Mouse (Mus musculus): Measurements from ENCODE around the gene Ccr9.

Gene Ccr9

DNA sequence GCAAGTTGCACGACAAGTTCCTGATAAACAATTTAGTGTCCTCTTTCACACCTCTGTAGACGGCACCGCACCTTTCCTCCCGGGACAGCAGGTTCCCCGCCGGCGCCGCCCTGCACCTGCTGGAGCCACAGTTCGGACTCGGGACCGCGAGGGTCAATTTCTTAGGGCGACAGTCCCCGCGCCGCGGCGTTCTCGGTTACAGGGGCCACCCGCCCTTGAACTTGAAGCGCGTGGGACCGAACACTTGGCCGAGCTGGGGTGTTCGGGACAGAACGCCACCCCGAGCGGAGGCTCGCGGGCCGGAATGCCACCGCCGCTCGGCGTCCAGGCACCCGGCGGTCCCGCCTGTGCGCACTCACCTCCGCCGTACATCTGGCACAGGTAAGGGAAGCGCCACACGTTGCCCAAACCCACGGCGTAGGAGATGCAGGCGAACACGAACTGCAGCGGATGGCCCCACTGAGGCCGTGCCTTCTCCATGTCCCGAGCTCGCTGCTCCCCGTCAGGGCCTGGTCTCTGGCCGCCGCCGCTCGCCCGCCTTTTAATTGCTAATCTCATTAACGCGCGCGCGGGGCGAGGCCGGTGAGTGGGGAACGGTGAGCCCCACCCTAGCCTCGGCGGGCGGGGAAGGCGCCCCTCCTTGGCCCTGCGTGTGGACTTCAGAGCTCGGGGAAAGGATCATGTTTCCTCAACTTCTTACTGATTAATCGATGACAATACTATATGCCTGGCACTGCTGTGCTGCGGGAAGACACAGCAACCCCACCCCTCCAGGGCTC lies at the start of gene Ccr9, which contains the start of gene Slc6a20a:
Gene Ccr9, plus strand, starts transcription at position 113 of the 779 bp plus-strand sequence.
Gene Slc6a20a, minus strand, starts transcription at position 559 of the 779 bp plus-strand sequence.
- in situ Hi-C loops (cut with MboI, MseI) = loop anchor here (5.0 kb wide), 1 partner anchor 579 kb away; no protein-coding TSS in a partner anchor

DNA sequence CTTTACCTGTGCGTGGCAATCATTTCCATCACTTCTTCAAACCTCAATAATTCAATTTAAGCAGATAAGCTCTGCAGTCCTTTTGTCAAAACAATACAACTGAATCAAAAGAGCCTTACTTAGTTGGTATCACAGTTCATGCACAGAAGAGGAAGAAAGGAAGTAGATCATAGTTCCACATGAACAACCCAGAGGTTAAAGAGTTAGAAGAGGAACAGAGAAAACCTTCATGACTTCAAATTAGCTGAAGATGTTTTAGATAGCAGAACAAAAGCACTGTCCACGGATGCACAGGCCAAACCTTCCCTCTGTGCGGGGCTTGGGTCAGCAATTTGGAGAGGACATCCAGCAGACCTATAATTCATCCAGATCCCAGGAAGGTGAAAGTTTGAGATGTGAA lies 46.6 kb upstream of the Ccr9 start:
- in situ Hi-C loops (cut with MboI, MseI) = no loop called here

DNA sequence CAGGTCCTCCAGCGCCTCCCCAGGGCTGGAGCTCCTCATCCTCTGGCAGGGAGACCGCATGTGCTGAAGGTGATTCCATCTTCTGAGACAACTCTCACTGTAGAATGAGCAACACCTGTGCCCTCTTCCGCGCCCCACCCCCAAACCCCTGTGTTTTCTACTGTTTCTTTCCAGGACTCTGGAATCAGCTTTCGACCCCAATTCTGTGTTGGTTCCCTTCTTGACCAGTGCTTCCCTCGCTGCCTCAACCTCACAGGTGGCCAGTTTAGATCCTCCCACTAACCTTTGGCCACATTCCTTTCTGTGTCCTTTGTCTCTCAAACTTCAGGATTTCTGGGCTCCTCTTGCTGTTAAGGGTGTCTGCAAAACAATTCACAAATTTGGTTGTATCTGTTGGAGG lies 46.0 kb upstream of the Ccr9 start, which contains the start of gene Slc6a20b:
Gene Slc6a20b, minus strand, starts transcription at position 285 of the 400 bp plus-strand sequence.
- in situ Hi-C loops (cut with MboI, MseI) = no loop called here

DNA sequence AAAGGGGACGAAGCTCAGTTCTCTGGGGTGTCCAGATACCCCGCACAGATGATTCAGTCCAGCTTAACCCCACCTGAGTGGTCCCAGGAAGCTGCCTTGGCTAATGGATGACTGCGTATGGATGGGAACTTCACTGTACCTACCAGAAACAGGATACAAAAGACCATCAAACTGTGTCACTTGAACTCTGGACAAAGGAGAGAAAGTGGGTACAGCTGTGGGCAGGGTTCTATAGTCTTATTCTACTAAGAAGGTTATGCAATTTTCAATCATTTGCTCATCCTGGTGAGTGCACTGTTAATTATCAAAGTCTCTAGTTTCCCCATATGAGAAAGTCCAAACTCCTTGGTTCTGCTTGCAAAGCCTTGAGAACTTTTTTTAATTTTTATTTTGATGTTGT lies 45.2 kb upstream of the Ccr9 start:
- in situ Hi-C loops (cut with MboI, MseI) = no loop called here

DNA sequence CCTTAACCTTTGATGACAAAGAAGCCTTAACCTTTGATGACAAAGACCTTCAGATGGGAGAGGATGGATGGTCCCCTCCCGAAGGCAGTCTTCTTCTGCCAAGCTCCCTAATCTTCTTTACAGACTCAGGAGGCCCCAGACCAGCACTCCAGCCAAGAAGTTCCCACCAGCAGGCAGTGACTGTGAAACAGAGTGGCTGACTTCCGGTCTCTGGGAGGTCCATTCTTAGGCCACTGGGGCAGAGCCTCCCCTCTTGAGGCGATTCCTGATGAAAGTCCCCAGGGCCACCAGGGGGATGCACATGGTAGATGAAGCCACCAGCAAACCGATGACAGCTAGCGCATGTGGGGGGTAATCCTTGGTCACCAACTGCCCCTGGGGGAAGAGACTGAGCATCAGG lies 41.5 kb upstream of the Ccr9 start:
- in situ Hi-C loops (cut with MboI, MseI) = loop anchor here (5.0 kb wide), 2 partner anchors 39 to 621 kb away; no protein-coding TSS in a partner anchor

DNA sequence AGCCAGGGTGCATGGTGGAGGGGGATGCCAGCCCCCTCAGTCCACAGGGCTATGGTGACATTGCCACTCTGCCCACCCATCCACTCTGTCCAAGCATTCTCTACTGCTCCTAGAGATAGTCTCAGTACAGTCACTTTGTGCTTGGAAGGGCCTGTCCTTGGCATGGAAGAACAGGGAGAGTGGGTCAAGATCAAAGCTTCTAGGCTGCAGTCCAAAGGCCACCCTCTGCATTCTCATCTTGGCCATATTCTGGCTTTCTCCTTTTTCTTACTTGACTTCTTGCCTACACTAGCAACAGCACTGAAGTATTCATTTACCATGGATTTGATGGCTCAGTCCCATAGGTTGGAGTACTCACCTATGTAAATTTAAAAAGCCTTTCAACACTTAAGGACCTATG lies 40.0 kb upstream of the Ccr9 start:
- in situ Hi-C loops (cut with MboI, MseI) = loop anchor here (5.0 kb wide), 2 partner anchors 41 to 619 kb away; no protein-coding TSS in a partner anchor

DNA sequence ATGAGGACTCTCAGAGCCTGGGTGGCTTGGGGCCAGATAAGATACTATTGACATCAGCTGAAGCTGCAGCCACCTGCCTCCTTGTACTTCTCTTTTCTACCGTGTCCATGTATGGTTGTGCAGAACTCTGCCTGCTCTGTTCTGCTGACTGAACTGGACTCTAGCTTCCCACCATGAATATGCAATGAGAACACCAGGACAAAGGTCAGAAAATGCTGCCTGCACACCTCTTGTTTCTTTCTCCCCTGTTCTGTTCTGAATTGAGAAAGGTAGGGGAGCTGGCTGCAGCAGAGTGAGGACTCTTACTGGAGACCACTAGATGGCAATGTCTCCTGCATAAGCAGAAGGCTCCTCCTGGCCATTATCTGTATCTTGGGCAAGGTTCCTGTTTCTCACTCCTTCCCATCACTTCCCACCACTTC lies 39.6 kb upstream of the Ccr9 start:
- in situ Hi-C loops (cut with MboI, MseI) = loop anchor here (5.0 kb wide), 2 partner anchors 41 to 619 kb away; no protein-coding TSS in a partner anchor

DNA sequence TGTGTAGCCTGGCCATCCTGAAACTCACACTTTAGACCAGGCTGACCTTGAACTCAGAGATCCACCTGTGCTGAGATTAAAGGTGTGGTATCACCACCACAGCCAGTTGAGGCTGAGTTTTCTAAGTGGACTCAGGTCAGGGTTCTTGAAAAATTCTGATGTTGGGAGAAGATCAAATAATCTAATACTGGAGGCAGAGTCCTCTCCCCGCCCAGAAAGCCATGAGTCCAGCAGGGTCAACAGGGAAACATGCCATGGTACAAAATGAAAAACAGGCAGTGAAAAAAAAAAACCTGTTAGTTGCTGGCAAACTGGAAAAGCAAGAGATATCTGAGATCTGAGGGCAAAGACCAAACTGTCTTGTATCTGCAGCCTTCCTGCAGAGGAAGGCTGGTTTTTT lies 38.1 kb upstream of the Ccr9 start:
- in situ Hi-C loops (cut with MboI, MseI) = no loop called here

DNA sequence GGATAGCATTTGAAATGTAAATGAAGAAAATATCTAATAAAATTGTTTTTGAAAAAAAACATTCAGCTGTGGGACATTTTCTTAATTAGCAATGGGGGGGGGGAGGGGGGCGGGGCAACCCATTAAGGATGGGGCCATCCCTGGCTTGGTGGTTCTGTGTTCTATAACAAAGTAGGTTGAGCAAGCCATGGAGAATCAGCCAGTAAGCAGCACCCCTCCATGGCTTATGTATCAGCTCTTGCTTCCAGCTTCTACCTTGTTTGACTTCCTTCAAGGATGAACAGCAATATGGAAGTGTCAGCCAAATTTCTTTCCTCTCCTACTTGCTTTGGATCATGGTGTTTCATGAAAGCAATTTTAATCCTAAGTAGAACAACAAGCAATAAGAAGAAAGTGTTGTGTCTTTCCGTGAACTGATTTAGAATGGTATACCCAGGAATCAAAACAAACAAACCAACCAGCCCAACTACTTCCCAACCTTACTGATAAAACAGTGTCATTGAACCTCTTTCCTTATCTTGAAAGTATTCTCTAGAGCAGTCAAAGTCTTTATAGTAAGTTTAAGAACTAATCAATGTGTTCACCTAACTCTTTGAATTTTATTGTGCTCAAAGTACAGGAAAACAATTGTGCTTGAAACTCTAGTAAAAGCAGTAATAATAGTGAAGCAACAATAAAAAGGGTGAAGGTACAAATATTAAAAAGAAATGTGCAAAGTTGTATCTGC lies 28.3 kb upstream of the Ccr9 start:
- in situ Hi-C loops (cut with MboI, MseI) = loop anchor here (25.0 kb wide), 1 partner anchor 137 kb away; no protein-coding TSS in a partner anchor

DNA sequence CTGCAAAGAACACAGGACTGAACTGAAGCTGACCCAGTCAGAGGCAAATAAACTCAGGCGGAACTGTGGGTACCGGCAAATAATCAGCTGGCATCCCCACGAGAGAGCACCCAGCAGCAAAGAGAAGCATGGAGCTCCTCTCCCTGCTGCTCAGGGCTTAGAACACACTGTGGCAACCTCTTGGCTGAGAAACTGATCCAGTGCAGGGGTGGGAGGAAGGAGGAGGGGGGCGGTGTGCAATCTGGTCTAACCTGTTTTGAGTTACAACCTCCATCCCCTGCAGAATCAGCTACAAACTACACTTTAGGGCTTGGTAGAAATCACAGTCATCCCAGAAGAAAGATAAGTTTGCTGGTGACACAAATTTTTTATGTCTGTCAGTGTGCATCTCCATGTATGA lies 26.9 kb upstream of the Ccr9 start:
- in situ Hi-C loops (cut with MboI, MseI) = loop anchor here (25.0 kb wide), 1 partner anchor 136 kb away; no protein-coding TSS in a partner anchor

DNA sequence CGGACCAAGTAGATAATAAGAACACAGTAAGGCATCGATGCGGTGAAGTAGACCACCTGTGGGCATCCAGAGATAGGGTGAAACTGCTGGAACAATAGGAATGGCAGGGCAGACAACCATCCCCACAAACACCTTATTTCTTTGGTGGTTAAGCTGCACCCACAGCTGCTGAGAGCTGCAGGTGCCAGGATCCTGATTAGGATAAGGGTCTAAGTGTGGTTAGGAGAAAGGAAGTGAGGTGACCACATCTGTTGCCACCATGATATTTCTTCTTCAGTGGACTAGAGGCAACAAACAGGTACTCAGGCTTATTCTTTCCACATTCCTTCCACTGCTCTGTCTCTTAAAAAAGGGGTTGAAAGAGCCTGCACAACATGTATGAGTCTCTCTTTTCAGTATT lies 20.8 kb upstream of the Ccr9 start:
- in situ Hi-C loops (cut with MboI, MseI) = loop anchor here (25.0 kb wide), 1 partner anchor 130 kb away; no protein-coding TSS in a partner anchor

DNA sequence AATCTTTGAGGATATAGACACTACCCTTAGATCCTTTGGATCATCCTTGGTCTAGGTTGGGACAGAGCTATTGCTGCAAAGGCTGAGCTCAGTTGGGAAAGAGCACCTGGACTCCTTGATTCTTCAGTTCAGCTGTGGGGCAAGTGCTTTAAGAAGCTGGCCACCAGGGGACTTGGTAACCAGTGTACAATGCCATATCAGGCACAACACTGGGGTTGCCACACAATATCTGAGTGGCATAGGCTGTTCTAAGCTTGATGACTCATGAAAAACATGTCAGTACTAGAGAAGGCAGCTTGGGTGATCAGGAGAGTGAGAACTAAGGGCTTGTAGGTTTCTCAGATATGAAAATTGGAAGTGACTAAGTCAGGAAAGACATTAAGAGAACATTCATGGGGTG lies 19.3 kb upstream of the Ccr9 start:
- in situ Hi-C loops (cut with MboI, MseI) = loop anchor here (25.0 kb wide), 1 partner anchor 128 kb away; no protein-coding TSS in a partner anchor

DNA sequence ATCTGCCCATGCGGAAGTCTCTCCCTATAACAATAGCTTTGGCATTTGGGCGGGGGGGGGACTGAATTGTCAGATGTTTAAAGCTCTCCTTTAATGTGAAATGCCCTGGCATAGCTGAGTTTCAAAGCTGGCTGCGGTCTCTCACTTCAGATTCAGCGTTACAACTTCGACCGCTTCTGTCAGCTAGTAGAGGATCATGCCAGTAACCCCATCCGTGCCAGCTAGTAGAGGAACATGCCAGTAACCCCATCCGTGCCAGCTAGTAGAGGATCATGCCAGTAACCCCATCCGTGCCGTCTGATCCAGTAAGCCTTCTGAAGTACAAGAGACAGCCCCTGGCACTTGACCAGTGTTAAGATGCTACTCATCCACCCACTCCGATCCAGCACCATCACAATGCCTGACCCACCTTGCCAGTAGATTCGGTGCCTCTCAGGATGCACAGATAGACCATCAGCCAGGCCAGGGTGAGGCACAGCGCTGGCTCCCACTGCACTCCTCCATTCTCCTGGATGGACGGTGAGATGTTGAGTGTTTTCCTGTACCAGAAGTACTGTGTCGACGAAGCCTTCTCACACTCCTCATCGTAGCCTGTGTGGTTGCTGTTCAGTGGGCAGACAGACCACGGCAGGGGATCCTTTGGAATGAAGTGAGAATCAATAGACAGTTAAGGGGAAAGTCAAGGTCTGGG lies 18.1 kb upstream of the Ccr9 start:
- in situ Hi-C loops (cut with MboI, MseI) = loop anchor here (10.0 to 25.0 kb wide), 2 partner anchors 127 to 265 kb away; no protein-coding TSS in a partner anchor

DNA sequence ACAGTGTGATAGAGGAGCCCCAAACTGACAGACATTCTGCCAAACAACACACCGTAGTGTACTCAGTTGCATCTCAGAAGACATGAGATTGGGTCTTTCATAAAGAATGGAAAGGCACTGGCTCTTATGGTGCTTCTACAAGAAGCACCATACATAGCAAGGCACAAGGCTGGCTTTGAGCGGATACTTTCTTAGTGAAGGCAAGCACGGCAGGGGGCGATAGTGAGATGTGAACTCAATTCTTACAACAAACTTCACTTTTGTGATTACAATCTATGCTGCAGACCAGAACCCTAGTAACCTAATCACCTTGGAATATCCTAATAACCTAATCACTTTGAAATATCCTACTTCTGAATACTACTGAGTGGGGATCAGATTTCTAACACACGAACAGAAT lies 12.6 kb upstream of the Ccr9 start:
- in situ Hi-C loops (cut with MboI, MseI) = loop anchor here (10.0 to 25.0 kb wide), 2 partner anchors 122 to 259 kb away; no protein-coding TSS in a partner anchor

DNA sequence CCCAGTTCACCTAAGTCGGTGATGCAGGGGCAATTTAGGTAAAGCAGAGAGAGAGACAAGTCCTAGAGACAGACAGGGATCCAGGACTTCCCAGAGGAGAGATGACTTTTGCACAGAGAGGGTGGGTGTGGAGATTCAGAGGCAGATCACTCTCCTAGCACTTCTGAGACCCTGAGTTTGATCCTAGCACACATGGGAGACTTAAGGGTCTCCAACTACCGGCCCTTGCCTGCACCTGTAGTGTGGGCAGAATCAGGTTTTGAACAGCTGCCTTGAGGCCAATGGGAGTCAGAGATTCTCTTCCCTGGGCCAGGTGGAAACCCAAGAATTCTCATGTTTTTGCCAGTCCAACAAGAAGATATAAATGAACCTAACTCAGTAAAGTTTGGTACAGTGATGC lies 959 bp downstream of the Ccr9 start:
- in situ Hi-C loops (cut with MboI, MseI) = loop anchor here (5.0 kb wide), 1 partner anchor 578 kb away; no protein-coding TSS in a partner anchor

DNA sequence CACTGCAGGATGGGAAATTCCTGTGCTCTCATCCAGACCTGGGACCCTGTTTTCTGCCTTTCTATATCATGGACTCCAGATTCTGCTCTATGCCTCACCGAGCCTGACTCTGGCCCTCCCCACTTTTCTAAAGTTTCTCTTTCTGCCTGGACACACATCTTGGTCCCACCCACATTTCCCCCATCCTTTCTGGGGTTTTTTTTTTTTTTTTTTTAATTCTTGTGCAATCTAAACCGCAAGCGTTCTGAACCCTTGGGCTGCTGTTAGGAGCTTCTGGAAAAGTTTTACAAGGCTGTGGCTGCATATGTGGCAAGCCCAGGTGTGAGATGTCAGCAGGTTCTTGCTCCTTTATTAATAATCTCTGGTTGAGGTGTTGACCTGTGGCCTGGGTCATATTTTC lies 5.5 kb downstream of the Ccr9 start:
- in situ Hi-C loops (cut with MboI, MseI) = no loop called here

DNA sequence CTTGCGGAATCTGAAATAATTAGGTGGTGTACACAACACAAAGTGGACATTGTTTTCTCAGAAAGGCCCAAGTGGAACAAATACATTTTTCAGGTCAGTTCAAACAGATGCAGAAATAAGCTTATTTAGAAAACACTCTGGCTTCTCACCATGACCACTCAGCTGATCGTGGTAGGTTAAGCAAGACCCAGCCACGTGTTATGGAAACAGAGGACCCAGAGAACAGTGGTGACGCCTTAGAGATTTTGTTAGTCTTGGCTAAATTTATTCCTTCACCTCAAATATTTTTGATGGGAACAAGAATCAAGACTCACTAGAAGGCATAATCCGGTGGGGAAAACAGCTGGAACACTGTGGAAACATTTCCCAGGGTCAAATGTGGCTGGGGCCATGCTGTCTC lies 8.0 kb downstream of the Ccr9 start:
- in situ Hi-C loops (cut with MboI, MseI) = no loop called here

DNA sequence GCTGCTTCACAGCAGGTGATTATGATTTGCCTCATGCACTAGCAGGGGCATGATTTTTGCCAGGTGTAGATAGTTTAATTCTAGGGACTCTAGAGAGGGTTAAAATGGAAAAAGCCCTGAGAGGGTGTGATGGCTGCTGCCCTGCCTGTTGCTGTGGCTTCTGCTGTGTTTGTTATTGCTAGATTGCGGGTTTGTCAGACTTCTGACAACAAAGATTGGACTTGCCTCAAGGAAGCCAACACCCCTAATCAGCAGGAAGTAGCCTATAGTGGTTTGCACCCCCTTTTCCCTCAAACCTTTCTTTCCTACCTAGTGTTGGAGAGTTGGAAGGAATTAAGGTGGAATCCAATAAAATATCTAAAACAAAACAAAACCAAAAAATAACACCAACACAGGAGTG lies 10.0 kb downstream of the Ccr9 start:
- in situ Hi-C loops (cut with MboI, MseI) = no loop called here

DNA sequence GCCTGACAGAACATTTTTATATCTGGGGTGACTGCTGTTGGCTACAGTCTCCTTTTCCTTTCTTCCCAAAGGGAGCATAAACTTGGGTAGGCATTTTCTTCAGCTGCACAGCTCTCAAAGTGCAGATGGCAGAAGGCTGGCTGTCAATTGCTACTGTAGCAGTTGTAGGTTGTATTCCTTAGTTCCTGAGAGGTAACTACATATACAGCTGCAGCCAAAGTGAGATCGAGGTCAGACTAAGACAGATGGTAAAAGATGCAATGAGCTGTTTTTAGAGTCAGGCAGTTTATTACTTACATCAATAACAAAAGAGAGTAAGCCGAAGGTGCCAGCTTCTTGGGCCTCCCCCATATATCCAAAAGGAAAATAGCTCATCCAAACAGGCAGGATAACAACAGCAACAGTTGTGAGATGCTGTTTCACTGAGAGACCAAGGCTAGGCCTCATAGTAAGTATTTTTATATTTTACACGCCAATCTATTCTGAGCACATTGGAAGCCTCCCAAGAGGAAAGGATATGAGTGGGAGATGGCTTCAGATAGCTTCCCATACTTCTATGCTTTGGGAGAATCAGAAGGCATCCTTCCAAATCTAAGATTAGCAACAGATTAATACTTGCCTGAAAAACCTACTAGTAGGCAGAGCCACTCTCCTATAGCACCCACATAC lies 17.5 kb downstream of the Ccr9 start:
- in situ Hi-C loops (cut with MboI, MseI) = no loop called here

DNA sequence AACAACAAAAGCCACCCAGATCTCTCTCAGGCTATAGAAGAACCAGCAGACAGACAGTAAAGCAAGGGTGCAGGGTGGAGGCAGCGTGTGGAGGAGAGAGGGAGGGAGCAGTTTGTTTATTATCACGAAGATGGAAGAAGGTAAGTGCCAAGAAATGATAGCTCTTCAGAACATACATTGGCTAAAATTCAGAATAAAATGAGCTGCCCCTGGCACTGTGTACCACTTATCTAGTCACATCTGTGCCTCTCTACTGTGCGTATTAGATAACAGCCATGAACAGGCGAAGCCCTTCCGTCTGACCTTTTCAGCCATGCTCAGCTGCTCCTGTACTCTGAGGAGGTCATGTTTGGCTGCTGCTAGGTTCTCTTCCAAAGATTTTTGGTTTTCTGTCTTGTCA lies 23.6 kb downstream of the Ccr9 start:
- in situ Hi-C loops (cut with MboI, MseI) = no loop called here

DNA sequence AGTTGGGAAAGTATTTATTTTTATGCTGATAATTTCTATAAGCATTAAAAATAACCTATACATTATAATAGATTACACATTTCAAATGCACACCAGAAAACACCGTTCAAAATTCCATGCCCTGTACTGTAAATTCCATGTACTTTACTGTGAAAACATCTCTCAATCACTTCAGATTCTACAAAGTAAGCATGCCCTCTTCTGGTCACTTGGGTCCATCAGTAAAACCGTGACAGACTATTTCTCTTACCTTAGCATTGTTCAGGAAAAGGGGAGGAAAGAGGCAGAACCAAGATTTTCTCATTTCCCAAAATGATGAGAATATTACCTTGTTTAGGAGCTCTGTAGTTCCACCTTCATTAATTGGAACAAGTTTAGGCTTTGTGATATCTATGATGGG lies 31.0 kb downstream of the Ccr9 start:
- in situ Hi-C loops (cut with MboI, MseI) = no loop called here

Data from T-helper 1 cell (primary cell).